Mouse (Mus musculus) heart, embryonic 16.5 days (tissue): Measurements from ENCODE around the gene Insyn1. TPM values are rescaled to one million over a fixed set of nuclear protein-coding genes. Genes with fewer than 3 reads are reported as not detected.

Experiments used
- ATAC-seq: fragments of 200-750 bp; cut with Nextera tagmentation; replicated peaks from 2 replicates; pipeline ENCODE4 v1.8.0; 2017; ENCODE audit warnings: moderate number of reproducible peaks; ENCODE audit not compliant: insufficient read depth, low FRiP score; ENCODE audit errors: extremely low read depth
- H3K27ac ChIP-seq: fragments of 300-500 bp; sonication (generic); 2 replicates; pipeline ENCODE4 v1.5.1; 2014; ENCODE audit warnings: mild to moderate bottlenecking, low read length, control low read depth, moderate library complexity
- H3K27me3 ChIP-seq: fragments of 300-500 bp; sonication (generic); 2 replicates; pipeline ENCODE4 v1.6.1; 2014; ENCODE audit warnings: low read length, mixed read lengths; ENCODE audit not compliant: control insufficient read depth, insufficient read depth
- H3K36me3 ChIP-seq: fragments of 300-500 bp; sonication (generic); 2 replicates; pipeline ENCODE4 v1.6.1; 2014; ENCODE audit not compliant: control insufficient read depth, insufficient read depth
- H3K4me1 ChIP-seq: fragments of 300-500 bp; sonication (generic); 2 replicates; pipeline ENCODE4 v1.6.1; 2014; ENCODE audit warnings: low read length, mixed read lengths; ENCODE audit not compliant: control insufficient read depth, insufficient read depth
- H3K4me2 ChIP-seq: fragments of 300-500 bp; sonication (generic); 2 replicates; pipeline ENCODE4 v1.6.1; 2014; ENCODE audit warnings: low read depth, mild to moderate bottlenecking, control low read depth, low read length
- H3K4me3 ChIP-seq: fragments of 300-500 bp; sonication (generic); 2 replicates; pipeline ENCODE4 v1.5.1; 2014; ENCODE audit warnings: mild to moderate bottlenecking, control low read depth, low read length
- H3K9ac ChIP-seq: fragments of 300-500 bp; sonication (generic); 2 replicates; pipeline ENCODE4 v1.6.1; 2014; ENCODE audit warnings: low read length, control low read depth
- H3K9me3 ChIP-seq: fragments of 300-500 bp; sonication (generic); replicated peaks from 2 replicates; pipeline ENCODE4 v1.6.1; 2016; ENCODE audit warnings: low read length; ENCODE audit not compliant: control insufficient read depth
- WGBS: fragments of 180-500 bp; shearing (Covaris S2); extraction: QIAGEN DNeasy Blood & Tissue Kit; methylation state at CpG from one replicate; pipeline ENCODE4 v1.1.7; 2014; 5-methylcytosine and 5-hydroxymethylcytosine counted together
- polyA plus RNA-seq: library from polyadenylated mRNA; unstranded; fragments of >200 nt; fragmentation: Nextera tagmentation; extraction: Ambion mirVana; gene quantifications from 2 replicates; pipeline ENCODE4 v1.2.1, GENCODE M21; 2015

The Insyn1 gene
- polyA plus RNA-seq, 1 experiment from 2014 or later = 0.54 TPM

- Histone ChIP-seq H3K9me3 (no peaks in the 10 kb centered on the region), H3K9ac (no peak overlapping the region), H3K27ac (no peak overlapping the region), H3K4me2 (no peak overlapping the region; the same call in 1 of the 2 replicates), H3K4me1 (peaks cover 5% of the 10 kb centered on the region), H3K27me3 (no peaks in the 10 kb centered on the region; the same call in 1 of the 2 replicates), H3K4me3 (no peak overlapping the region), H3K36me3 (no peaks in the 10 kb centered on the region)
- ATAC-seq = 0 out of 2 replicates have a peak, but pooled peaks have one; percentile 28
- 50% methylated on average over 5 of the region's 5 CpGs for WGBS
Observed at GRCm38 (mm10) chr9:58467345-58468025, 20.9 kb upstream of the Insyn1 start.

DNA sequence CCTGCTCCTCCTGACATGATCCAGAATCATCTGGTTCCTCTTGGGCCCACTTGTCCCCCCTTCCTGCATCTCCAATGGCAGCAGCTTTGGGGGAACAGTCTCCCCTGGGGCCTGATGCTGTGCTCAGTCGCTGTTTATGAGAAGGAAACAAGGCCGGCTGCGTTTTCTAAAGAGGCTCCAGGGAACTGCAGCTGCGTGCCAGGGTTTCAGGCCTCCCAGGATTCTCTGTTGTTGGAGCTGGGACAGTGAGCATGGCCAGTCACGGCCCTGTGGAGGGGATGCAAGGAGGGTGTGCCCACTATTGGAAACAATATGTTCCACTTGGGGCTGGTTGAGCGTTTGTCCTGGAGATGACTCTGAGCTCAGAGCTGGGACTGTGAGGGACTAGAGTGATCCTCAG is 17.9 kb upstream of the Insyn1 start:
- no peak overlapping the region for H3K27ac ChIP-seq
- H3K4me3 ChIP-seq = no peak overlapping the region
- 61% methylated on average over 6 of the region's 6 CpGs for WGBS
- H3K9ac ChIP-seq = no peak overlapping the region
- ATAC-seq = no peak
- H3K27me3 ChIP-seq = peaks cover 2% of the 10 kb centered on the region; the same call in 1 of the 2 replicates
- no peak overlapping the region for H3K4me2 ChIP-seq
- H3K9me3 ChIP-seq = no peaks in the 10 kb centered on the region
- H3K4me1 ChIP-seq = peaks cover 5% of the 10 kb centered on the region
- H3K36me3 ChIP-seq = no peaks in the 10 kb centered on the region

GRCm38 (mm10) chr9:58473211-58473815 is 15.1 kb upstream of the Insyn1 start:
- Histone ChIP-seq H3K4me2 (no peak overlapping the region), H3K9me3 (no peaks in the 10 kb centered on the region), H3K27ac (no peak overlapping the region), H3K27me3 (peaks cover 4% of the 10 kb centered on the region; the same call in 1 of the 2 replicates), H3K4me1 (no peaks in the 10 kb centered on the region), H3K4me3 (no peak overlapping the region), H3K9ac (no peak overlapping the region), H3K36me3 (no peaks in the 10 kb centered on the region)
- 67% methylated on average over 8 of the region's 8 CpGs for WGBS
- ATAC-seq = no peak

DNA sequence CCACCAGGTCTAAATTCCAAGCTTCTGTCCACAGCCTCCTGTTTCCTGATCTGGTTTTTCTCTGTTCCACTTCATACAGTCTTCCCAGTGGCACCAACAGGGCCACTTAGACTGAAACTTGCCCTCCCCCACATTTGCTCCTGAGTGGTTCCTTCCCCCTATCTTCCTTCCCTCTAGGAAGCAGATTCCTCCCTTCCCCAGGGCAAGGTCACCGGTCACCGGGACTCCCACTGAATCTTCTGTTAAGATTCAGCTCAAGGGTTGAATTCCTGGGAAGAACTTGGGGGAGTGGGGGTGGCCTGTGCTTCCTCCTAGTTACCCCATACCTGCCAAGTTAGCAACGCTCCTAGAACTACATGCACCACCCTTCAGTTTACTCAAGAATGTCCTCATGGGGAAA is 1.3 kb upstream of the Insyn1 start:
- Histone ChIP-seq H3K27ac (no peak overlapping the region), H3K36me3 (no peaks in the 10 kb centered on the region), H3K4me1 (peaks cover 14% of the 10 kb centered on the region), H3K9ac (no peak overlapping the region), H3K27me3 (peaks cover 40% of the 10 kb centered on the region), H3K4me3 (no peak overlapping the region), H3K9me3 (no peaks in the 10 kb centered on the region), H3K4me2 (peak overlapping the region; percentile 99; the same call in 1 of the 2 replicates)
- 19% methylated on average over 3 of the region's 3 CpGs for WGBS
- ATAC-seq = no peak

- no peak overlapping the region for H3K27ac ChIP-seq
- H3K27me3 ChIP-seq = peaks cover 36% of the 10 kb centered on the region
- 5% methylated on average over 13 of the region's 13 CpGs for whole genome bisulfite sequencing
- H3K4me1 ChIP-seq = peaks cover 14% of the 10 kb centered on the region
- H3K9ac ChIP-seq = peak overlapping the region; percentile 71
- H3K4me2 ChIP-seq = peak overlapping the region; percentile 99
- H3K9me3 ChIP-seq = no peaks in the 10 kb centered on the region
- no peak for ATAC-seq
- H3K36me3 ChIP-seq = no peaks in the 10 kb centered on the region
- H3K4me3 ChIP-seq = peak overlapping the region; percentile 68
Observed at GRCm38 (mm10) chr9:58489133-58489864, 896 bp downstream of the Insyn1 start.

DNA sequence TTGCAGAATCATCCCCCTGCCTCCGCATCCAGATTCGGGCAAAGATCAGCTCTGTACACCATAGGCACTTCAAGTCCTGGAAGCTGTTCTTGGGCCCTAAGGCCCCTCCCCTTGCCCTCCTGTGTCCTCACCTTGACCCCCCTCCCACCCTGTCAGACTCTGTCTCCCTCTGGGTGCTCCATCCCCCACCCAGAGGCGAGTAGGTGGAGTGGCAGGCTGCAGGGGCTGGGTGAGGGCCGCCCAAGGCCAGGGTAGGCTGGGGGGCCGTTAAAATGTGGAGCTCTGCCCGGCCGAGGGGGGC is 1.4 kb downstream of the Insyn1 start:
- H3K4me3 ChIP-seq = peak overlapping the region; percentile 68; the same call in 1 of the 2 replicates
- H3K4me2 ChIP-seq = peak overlapping the region; percentile 99; the same call in 1 of the 2 replicates
- 25% methylated on average over 7 of the region's 7 CpGs for WGBS
- peak overlapping the region; percentile 26; the same call in 1 of the 2 replicates for H3K9ac ChIP-seq
- H3K9me3 ChIP-seq = no peaks in the 10 kb centered on the region
- H3K27ac ChIP-seq = no peak overlapping the region
- H3K4me1 ChIP-seq = peaks cover 14% of the 10 kb centered on the region
- peaks cover 36% of the 10 kb centered on the region for H3K27me3 ChIP-seq
- no peak for ATAC-seq
- no peaks in the 10 kb centered on the region for H3K36me3 ChIP-seq

- 59% methylated on average over 2 of the region's 2 CpGs for WGBS
- peaks cover 14% of the 10 kb centered on the region for H3K4me1 ChIP-seq
- no peak overlapping the region for H3K9ac ChIP-seq
- no peaks in the 10 kb centered on the region for H3K36me3 ChIP-seq
- no peak for ATAC-seq
- H3K4me3 ChIP-seq = no peak overlapping the region
- H3K9me3 ChIP-seq = no peaks in the 10 kb centered on the region
- H3K27me3 ChIP-seq = peaks cover 33% of the 10 kb centered on the region
- no peak overlapping the region for H3K4me2 ChIP-seq
- no peak overlapping the region for H3K27ac ChIP-seq
Observed at GRCm38 (mm10) chr9:58490391-58490790, 2.0 kb downstream of the Insyn1 start.

DNA sequence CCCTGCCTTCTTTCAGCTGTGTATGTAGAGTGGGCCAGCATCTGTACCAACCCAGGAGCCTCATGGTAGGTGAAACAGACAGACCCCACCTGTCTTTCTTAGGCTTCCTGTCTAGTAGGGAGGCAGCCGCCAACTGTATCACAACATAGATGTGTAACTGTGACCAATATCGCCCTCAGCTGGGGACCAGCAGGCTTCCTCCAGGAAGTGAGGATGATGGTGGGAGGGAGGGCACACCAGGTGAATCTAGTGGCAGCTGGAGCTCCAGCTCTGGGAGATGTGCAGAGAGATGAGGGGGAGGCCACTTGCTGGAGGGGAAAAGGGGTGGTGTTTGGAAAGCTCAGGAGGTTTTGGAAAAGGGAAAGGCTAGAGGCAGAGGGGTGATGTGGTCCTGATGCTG is 6.6 kb downstream of the Insyn1 start:
- peaks cover under 1% of the 10 kb centered on the region; the same call in 1 of the 2 replicates for H3K4me1 ChIP-seq
- H3K27me3 ChIP-seq = peaks cover 12% of the 10 kb centered on the region
- H3K4me2 ChIP-seq = no peak overlapping the region
- no peak for ATAC-seq
- H3K4me3 ChIP-seq = no peak overlapping the region
- WGBS = 69% methylated on average over 2 of the region's 2 CpGs
- H3K9ac ChIP-seq = no peak overlapping the region
- H3K27ac ChIP-seq = no peak overlapping the region
- no peaks in the 10 kb centered on the region for H3K36me3 ChIP-seq
- H3K9me3 ChIP-seq = no peaks in the 10 kb centered on the region
